Mouse (Mus musculus) right cerebral cortex, adult 2 months (tissue): Measurements from ENCODE around the gene Gm21992.

Source experiments
- DNase-seq, 2 experiments: peaks; one replicate each; pipeline ENCODE4 v3.0.0; 2021 to 2022; ENCODE audit warnings: low spot score in 2 of 2

The Gm21992 gene

DNA sequence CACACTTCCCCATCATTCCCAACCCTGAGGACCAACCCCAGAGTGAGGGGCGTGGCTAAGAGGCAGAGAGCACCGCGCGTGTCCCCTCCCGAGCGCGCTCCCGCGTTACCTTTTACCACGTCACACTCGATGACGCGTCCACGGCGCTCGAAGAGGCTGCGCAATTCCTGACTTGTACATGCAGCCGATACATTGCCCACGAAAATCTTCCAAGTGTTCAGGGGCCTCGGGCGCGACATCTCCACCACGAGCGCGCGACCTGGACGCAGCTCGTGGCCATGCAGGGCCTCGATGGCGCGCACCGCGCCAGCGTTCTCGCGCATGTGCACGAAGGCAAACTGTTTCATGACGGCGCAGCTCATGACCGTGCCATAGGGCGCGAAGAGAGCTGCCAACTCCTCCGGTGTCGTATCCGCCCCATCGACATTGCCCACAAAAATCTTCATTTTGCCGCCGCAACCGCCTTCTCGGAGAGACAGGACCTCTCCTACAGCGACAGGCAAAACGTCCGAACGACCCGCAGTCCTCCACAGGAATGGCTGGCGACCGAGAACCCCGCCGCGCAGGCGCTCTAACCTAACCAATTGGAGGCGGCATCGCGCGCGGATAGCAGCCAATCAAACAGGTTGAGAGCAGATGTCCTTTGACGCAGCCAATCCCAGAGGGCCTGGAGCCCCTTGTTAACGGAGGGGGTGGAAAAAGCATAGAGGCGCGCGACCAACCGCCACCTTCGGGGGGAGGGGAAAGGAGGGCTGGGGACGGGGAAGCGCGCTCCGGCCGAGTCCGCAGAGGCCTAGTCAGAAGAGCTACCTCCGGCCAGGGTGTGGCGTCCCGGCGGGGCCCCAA lies at the start of gene Gm21992, which contains the start of gene Rbm14:
TSS of gene Gm21992 (minus strand) at position 550 of the 846 bp plus-strand sequence.
TSS of gene Rbm14 (minus strand) at position 572 of the 846 bp plus-strand sequence.
- peak; percentile 98 to 99 for DNase-seq

DNA sequence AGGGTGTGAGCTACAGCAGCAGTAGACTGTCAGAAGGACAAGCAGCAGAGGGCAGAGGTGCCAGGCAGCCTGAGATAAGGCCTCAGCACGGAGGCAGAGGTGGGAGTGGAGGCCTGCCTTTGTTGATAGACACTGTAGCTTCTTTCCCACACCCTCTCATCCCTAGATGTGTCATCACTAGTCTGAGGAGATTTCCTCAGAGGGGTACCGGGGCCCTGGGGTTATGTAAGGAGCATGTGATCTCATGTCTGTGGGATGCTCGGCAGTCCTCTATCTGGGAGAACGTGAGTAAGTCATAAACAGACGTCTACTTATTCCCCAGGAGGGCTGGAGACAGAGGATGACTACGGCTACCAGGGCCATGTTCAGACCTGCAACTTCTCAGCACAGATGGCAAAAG lies 47.7 kb upstream of the Gm21992 start:
- peak; percentile 31 to 49 for DNase-seq

DNA sequence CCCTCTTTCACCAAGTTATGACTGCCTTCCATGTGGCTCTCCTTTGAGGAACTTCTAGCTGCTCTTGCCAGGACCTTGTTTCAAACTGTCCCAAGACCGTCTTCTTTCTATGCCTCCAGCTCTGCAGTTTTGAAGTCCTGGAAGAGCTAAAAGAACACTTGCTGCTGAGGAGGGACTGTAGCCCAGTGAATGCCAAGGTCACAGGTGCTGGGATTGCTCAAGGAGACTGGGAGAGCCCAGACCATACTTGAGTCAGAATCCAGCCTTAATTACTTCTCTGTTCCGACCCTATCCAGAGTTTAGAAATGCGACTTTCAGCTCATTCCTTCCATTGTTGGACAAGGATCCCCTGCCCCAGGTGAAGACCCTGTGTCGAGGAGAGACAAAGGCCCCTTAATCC lies 44.5 kb upstream of the Gm21992 start:
- DNase-seq: no peak

DNA sequence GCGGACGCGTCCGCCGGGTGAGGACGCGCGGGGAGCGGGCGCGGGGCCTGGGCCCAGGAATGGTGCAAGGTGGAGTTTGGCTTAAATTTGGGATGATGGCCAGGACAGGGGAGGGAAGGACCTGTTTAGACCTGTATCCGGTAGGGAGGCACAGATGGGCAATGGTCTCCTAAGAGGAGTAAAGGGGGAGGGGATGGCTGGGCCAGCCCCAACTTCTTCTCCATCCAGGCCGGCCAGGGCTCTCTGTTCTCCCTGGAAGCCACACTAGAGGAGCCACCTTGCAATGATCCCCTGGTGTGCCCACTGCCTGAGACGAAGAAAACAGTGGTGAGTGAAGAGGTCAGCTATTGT lies 44.0 kb upstream of the Gm21992 start:
- no peak for DNase-seq

DNA sequence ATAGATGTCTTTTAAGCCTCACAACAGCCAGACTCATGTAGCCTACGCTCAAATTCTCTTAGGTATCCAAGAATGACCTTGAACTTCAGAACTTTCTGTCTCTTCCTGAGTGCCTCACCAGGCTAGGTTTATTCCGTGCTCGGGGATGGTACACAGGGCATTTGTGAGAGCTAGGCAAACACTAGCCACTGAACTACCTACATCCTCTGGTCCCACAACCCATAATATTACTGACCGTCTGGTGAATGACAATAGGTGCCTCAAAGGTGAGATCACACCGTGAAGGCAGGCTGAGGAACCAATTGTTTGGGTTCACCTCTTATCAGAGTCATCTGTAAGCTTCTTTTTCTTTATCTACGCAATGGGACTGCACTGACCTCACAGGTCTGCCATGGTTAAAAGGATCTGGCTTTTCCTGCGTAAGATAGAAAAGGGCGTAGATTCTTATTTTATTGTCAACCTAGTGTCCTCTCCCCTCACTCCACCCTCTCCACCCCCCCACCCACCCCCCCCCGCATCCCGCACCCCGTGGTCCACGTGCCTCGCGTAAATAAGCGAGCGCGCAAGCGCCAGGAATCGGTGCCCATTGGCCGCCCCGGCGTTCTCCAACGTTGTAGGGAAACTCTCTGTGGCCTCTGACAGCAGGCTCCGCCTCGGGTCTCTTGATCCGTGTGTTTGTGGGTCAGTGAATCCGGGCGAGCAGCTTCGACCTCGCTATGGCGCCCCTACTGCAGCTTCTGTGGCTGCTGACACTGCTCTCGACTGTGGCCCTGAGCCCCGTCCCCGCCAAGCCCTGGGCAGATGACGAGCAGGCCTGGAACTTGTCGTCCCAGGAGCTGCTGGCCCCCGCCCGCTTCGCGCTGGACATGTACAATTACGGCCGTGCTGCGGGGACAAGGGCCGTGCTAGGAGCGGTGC lies 43.4 kb upstream of the Gm21992 start, which contains the start of gene Ctsf:
TSS of gene Ctsf (plus strand) at position 579 of the 918 bp plus-strand sequence.
- peak; percentile 90 to 93 for DNase-seq

DNA sequence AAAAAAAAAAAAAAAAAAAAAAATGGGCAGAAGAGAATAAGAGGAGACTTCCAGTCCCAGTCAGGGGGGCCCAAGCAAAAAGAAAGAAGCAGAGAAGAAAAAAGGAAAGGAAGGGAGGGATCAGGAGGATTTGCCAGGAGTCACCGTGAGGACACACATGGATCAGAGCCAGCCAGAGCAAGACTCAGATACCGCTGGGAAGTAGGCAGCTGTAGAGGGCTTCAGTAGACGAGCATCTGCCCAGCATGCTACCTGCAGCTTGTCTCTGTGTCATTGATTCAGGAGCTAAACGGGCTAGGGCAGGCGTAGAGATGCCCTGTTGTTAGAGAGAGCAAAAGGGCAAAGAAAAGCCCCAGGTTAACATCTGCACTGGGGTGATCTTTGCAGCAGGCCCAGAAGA lies 38.9 kb upstream of the Gm21992 start:
- DNase-seq: no peak

DNA sequence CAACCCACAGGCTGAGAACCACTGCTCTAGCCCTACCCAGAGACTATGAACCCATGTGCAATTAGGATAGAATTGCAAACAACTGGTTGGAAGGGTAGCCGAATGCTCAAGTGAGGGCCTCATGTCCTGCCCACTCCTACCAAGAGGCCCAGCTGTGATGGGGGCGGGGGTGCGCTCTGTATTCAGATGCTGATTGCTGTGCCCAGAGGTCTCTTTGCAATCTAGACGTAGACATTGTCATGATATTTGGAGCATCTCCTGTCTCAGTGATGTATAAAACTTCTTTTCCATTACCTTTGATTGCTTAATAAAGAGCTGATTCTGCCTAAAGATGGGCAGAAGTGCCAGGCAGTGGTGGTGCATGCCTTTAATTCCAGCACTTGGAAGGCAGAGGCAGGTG lies 38.4 kb upstream of the Gm21992 start:
- DNase-seq: no peak

DNA sequence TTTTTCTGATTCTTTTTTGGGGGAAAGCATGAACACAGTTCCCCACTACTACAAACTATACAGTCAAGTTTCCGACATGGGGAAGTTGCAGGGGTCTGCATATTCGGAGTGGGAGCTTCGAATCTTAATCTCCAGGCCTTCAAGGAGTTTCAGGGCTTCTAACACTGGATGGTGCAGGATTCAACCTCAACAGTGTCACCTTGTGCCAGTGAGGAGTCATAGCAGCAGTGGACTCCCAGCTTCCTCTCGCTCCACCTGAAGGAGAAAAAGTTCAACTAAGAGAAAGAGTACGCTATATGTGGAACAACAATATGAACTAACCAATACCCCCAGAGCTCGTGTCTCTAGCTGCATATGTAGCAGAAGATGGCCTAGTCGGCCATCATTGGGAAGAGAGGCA lies 36.1 kb upstream of the Gm21992 start:
- peak in 1 of 2 experiments; percentile 27 for DNase-seq

DNA sequence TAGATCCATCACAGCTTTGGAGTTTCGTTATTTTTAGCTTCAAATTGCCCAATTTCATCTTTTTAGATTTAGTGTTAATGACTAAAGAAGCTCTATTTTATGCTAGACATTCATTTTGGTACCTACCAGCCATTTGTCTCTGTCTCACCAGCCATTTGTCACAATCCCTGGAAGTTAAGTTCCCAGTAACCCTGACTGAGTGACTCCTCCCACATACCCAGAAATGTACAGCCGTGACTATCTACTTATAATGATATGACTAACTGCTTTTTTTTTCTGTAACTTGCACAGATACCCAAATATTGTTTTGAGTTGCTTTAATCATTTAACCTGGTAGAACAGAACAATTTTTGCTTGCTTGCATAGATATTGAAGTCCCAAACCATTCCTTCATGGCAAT lies 34.4 kb upstream of the Gm21992 start:
- no peak for DNase-seq

DNA sequence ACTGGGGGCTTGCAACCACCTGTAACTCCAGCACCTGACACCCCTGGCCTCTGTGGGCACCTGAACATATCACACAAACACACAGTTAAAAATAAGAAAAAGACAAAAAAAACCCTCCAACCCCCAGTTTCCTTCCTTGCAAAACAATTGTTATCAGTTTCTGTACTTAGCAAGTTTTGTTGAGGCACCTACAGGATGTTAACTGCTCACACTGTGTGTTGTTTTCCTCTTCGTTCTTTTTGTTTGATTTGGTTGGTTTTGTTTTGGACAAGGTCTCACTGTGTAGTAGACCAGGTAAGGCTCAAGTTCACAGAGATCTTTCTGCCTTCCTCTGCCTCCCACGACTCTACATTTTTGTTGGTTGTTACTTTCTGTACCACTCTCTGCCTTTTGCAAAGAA lies 31.2 kb upstream of the Gm21992 start:
- DNase-seq: no peak

DNA sequence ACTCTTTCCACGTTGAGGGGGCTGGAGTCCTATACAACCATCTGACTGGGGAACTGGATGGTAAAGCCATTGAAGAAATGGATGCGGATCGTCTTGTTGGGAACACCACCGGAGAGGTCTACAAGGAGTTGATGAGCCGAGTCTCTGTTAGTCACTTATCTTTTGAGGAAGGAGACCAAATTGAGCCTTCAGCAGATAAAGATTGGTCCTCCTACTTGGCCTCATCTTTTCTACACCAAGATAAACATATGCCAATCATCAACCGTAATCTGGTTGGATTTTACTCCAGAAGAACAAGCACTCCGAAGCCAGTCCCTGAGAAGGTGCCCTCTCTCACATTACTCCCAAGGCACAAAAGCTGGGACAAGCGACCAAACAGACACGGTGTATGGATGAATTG lies 29.4 kb upstream of the Gm21992 start:
- DNase-seq: no peak

DNA sequence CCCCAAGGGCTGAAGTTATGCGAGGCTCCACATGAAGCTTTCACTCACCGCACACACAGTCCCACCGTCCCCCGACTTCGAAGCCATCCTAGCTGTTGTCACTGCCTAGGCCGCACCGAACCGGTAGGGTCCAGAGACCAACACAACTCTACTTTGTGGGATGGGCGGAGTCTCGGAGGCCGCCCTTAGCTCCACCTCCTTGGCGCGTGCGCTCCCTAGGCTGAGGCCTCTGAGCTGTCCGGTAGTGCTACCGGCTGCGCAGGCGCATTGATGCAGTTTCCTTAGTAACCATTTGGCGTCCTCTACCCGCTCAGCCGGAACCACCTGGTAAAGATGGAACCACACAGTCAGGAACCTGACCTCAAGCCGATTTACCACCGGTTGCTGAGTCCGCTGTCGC lies 27.7 kb upstream of the Gm21992 start, which contains the start of the genes Ccs and Ccdc87:
TSS of gene Ccs (minus strand) at position 184 of the 400 bp plus-strand sequence.
TSS of gene Ccdc87 (plus strand) at position 218 of the 400 bp plus-strand sequence.
- DNase-seq: peak; percentile 97 to 99

DNA sequence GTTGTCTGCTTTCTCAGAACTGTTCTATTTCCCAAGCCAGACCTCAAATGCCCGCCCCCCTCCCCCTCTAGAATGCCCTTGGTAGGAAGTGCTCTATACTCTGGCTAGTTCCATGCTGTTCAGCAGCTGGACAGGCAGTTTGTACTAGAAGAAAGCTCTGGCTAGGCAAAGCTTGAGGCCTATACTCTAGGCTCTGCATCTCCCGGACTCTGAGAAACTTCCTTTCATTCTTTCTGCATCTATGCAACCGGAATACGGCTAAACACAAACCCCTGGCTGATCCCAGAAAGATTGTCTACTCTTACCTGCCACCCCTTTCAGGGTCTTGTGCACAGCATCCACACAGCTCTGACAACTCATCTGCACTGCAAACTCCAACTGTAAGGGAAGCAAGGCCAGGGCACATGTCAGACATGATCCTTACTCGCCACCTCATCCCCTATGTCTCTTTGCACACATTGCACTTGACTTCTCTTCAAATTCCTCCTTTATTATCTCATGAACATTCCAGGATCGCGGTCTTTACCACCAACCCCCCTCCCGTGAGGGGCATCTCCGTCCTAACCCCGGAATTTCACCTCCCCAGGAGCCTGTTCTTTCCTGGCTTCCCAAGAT lies 27.2 kb upstream of the Gm21992 start:
- DNase-seq: no peak

DNA sequence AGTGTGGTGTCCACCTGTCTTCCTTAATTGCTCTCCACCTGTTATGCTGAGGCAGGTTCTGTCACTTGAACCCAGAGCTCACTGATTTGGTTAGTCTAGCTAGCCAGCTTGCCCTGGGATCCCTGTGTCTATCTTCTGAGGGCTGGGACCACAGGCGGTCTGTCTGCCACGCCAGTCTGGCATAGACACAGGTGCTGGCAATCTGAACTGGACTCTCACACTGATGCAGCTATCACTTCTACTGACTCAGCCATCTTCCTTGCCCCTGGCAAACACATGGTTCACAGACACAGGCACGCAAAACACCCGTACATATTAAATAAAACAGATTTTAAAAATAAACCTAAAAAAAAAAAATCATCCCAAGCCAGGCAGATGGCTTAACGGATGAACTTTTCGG lies 25.6 kb upstream of the Gm21992 start:
- no peak for DNase-seq

DNA sequence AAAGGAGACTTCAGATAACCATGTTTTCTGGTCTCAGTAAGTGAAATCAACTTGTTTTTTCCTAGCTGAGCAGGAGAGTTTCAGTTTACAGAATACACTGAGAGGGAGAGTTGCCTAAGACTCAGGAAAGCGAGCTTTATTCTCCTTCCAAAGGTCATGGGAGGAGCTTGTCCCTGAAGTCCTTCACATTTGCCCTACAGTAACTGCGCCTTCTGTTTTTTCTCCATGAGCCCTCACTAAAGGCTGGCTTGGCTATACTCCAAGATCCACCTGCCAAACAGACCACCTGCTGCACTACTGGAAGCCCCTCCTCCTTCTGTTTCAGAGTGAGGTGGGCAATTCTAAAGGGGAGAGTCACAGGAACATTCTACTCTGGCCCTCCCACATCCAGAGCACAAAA lies 24.7 kb upstream of the Gm21992 start:
- DNase-seq: no peak

DNA sequence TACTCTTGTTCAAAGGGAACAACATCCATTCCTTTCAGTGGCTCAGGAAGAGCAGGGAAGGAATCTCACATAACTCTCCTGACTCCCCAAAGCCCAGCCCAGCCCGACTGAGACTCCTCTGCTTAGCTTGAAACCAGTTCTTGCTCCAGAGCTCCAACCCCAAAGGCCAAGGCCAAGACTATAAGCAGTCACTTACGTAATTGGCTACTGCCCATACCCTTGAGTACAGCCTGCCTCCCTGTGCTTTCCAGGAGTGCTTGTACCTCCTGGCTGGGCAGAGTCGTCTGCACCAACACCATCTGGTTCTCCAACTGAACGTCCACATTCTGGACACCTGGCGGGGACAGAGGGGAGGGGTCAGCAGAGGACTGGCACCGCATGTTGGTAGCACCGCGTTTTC lies 22.6 kb upstream of the Gm21992 start:
- no peak for DNase-seq

DNA sequence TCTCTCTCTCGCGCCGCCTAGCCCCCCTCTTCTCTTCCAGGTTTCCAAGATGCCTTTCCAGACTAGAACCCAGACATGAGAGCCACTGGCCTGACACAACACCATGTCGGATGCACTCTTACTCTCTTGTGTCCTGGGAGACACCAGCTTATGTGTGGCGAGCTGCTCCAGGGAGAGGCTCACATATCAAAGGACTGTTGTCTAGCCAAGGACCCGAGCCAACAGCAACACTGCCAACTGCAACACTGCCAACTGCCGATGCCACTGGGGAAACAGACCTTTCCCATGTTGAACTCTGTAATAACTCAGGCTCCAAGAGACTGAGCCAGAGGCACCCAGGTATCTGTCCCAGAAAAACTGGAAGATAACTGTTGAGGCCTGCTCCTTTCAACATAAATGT lies 17.7 kb upstream of the Gm21992 start:
- peak; percentile 26 to 37 for DNase-seq

DNA sequence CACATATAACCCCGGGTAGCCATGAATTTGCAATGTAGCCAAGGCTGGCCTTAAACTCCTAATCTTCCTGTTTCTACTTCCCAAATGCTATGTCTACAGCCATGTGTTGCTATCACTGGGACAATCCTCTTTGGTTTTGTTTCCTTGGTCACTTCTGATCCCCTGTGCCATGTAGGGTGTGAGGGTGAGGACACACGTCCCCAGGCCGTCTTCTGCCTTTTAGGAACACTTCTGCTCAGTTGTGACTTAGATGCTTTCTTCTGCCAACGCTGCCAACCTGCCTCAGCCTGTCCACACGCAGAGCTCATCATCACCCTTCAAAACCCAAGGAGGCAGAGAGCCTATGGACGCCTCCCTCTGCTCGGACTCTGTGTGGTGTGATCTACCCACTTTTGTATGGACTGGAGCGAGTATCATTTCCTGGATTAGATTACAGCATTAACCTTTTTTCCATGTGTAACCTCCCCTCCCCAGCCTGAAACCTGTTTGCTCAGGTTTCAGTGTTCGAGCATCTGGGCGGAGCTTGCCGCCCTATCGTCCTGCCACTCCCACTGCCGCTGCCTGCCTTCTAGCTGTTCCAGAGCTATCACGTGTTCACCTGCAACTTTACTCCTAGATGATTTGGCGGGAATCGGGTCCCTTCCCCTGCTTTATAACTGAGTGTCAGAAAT lies 17.2 kb upstream of the Gm21992 start:
- DNase-seq: no peak

DNA sequence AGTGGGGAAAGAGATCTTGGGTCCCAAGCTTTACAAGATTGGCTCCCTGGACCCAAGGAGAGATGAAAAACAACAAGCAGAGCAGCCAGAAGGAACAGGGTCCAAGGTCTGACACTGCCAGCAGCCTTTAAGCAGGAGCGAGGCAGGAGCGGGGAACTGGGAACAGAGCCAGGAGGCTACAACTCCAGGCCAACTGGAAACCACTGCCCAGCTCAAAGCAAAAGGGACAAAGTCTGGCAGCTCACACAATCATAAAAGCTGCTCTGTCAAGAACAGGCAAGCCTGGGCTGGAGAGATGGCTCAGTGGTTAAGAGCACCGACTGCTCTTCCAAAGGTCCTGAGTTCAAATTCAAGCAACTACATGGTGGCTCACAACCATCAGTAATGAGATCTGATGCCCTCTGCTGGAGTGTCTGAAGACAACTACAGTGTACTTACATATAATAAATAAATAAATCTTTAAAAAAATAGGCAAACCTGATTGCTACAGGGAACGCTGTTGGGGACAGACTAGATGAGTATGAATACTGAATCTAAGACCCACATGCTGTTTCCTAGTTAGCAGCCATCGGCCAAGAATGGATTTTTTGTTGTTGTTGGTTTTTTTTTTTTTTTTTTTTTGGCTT lies 9.4 kb upstream of the Gm21992 start:
- peak; percentile 33 to 59 for DNase-seq

DNA sequence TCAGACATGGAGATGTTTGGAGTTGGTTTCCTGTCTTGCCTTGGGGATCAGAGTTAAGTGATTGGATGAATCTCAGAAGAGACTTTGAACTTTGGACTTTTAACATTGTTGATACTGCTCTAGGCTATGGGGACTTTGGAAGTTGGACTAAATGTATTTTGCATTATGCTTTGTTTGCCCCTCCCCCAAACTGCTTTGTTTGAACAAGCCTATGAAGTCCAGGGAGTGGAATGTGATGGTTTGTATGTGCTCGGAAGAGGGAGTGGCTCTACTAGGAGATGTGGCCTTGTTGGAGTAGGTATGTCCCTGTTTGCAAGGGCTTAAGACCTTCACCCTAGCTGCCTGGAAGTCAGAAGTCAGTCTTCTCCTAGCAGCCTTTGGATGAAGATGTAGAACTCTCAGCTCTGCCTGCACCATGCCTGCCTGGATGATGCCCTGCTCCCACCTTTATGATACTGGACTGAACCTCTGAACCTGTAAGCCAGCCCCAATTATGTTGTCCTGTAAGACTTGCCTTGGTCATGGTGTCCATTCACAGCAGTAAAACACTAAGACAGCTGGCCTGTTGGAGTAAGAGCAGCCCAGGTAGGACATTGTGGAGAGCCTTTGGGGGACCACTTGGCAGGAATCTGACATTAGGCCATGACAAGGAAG lies 5.9 kb upstream of the Gm21992 start:
- no peak for DNase-seq
